Mouse (Mus musculus) olfactory bulb, adult 2 months (tissue): ENCODE results near the gene Akr1d1. TPM values are rescaled to one million over a fixed set of nuclear protein-coding genes. Genes with fewer than 3 reads are reported as not detected.

Experiments
- H3K27ac ChIP-seq: fragments of 200-500 bp; 2 replicates; pipeline ENCODE4 v1.5.1; 2012; ENCODE audit warnings: low read depth, low read length; ENCODE audit not compliant: insufficient read depth
- H3K4me1 ChIP-seq: fragments of 200-500 bp; 2 replicates; pipeline ENCODE4 v1.6.1; 2012; ENCODE audit warnings: low read length; ENCODE audit not compliant: control insufficient read depth, insufficient read depth
- H3K4me3 ChIP-seq: fragments of 200-500 bp; 2 replicates; pipeline ENCODE4 v1.5.1; 2012; ENCODE audit warnings: mild to moderate bottlenecking, low read depth, low read length, moderate library complexity; ENCODE audit not compliant: insufficient read depth
- CTCF ChIP-seq: fragments of 200-500 bp; IDR thresholded peaks from 2 replicates; pipeline ENCODE4 v1.5.1; 2012; ENCODE audit warnings: low read depth, mild to moderate bottlenecking, low read length, moderate library complexity; ENCODE audit not compliant: insufficient read depth
- POLR2A ChIP-seq: fragments of 200-500 bp; IDR thresholded peaks from 2 replicates; pipeline ENCODE4 v1.6.1; 2012; ENCODE audit warnings: mild to moderate bottlenecking, low read depth, low read length, moderate library complexity; ENCODE audit not compliant: insufficient read depth
- WGBS: fragments of 180-500 bp; shearing (Covaris S2); methylation state at CpG from one replicate; pipeline ENCODE4 v1.1.7; 2018; 5-methylcytosine and 5-hydroxymethylcytosine counted together
- polyA plus RNA-seq: library from polyadenylated mRNA; stranded (reverse); fragments of >200 nt; gene quantifications from 2 replicates; pipeline ENCODE4 v1.2.4, GENCODE M21; 2012; ENCODE audit warnings: low replicate concordance; ENCODE audit not compliant: missing spikeins, insufficient read depth, insufficient read length

The Akr1d1 gene
- not detected in 2 replicates for polyA plus RNA-seq

- no peak for TF ChIP-seq CTCF
- TF ChIP-seq POLR2A = no peak
- Histone ChIP-seq H3K27ac (no peak within 1 kb of the TSS), H3K4me1 (no peaks in the 10 kb centered on the region), H3K4me3 (no peak within 1 kb of the TSS)
- 97% methylated on average over 4 of the region's 4 CpGs for WGBS
These were observed at the start of gene Akr1d1 for GRCm38 (mm10) chr6:37529940-37530339. Akr1d1 (plus strand) TSS chr6:37530173.

DNA sequence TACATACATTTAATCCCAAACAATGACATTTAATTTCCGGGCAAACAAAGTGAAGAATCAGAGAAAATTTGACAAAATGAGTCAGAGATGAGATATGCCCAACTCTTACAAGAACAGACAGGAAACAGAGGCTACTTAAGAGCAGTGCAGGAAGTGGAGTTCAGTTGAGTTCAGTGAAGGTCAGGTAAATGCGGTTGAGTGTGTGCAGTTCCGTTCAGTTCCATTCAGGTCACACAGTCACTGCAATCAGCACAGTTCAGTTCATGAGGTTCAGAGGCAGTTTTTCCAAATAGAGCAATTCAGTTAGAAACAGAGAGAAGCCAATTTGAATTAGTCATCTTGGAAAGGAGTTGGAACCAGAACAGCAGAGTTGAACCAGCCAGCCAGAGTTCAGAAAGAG, 48.8 kb upstream of the Akr1d1 start:
- Histone ChIP-seq H3K4me1 (no peaks in the 10 kb centered on the region), H3K4me3 (no peak overlapping the region), H3K27ac (no peak overlapping the region)
- TF ChIP-seq CTCF (no peak), POLR2A (no peak)
- WGBS = 92% methylated on average over 3 of the region's 3 CpGs

DNA sequence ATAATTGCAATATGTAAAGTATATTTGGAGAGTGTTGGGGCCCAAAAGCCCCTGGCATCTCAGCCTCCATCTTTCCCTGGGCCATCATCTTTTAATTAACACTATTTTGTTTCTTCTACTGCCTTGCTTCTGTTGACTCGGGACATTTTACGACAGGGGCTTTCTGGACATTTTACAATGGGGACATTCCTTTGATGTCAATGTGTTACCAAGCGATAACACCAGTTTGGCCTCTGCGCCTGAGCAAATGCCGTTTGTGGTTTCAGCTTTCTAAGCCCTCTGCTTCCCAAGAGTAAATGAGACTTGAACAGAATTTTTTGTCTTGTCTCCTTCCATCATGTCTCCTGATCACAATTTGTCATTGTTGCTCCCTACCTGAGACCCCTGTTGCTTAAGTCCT, 46.7 kb upstream of the Akr1d1 start:
- TF ChIP-seq POLR2A (no peak), CTCF (no peak)
- Histone ChIP-seq H3K4me1 (no peaks in the 10 kb centered on the region), H3K27ac (no peak overlapping the region), H3K4me3 (no peak overlapping the region)
- WGBS = 76% methylated on average over 5 of the region's 5 CpGs

GRCm38 (mm10) chr6:37484588-37485070, 45.3 kb upstream of the Akr1d1 start:
- 33% methylated on average over 1 of the region's 1 CpGs for WGBS
- TF ChIP-seq CTCF = no peak
- no peak for TF ChIP-seq POLR2A
- Histone ChIP-seq H3K27ac (no peak overlapping the region), H3K4me1 (no peaks in the 10 kb centered on the region), H3K4me3 (no peak overlapping the region)

DNA sequence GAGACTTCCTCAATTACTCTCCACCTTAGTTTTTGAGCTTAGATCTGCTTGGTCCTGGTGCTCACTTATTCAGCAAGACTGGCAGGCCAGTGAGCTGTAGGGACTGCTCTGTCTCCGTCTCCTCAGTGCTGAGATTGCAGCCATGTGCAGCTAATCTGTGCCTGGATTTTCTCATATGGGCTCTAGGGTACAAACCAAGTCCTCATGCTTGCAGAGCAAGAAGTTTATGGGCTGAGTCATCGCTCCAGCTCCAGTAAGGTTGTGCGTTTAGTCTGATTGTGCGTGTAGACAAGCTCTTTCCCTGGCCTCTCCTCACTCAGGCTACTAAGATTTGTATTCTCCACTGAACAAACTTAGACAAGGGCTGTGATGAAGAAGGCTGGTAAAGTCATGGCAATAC, 43.5 kb upstream of the Akr1d1 start:
- Histone ChIP-seq H3K27ac (no peak overlapping the region), H3K4me3 (no peak overlapping the region), H3K4me1 (no peaks in the 10 kb centered on the region)
- WGBS = 84% methylated on average over 4 of the region's 4 CpGs
- TF ChIP-seq CTCF = no peak
- no peak for TF ChIP-seq POLR2A

GRCm38 (mm10) chr6:37492241-37492640, 37.7 kb upstream of the Akr1d1 start:
- TF ChIP-seq CTCF = no peak
- no peak for TF ChIP-seq POLR2A
- no peaks in the 10 kb centered on the region for H3K4me1 ChIP-seq
- H3K4me3 ChIP-seq = no peak overlapping the region
- no peak overlapping the region for H3K27ac ChIP-seq
- 88% methylated on average over 3 of the region's 3 CpGs for WGBS

- WGBS = 88% methylated on average over 1 of the region's 1 CpGs
- H3K4me1 ChIP-seq = no peaks in the 10 kb centered on the region
- H3K4me3 ChIP-seq = no peak overlapping the region
- no peak overlapping the region for H3K27ac ChIP-seq
- no peak for TF ChIP-seq POLR2A
- no peak for TF ChIP-seq CTCF
These were observed 35.0 kb upstream of the Akr1d1 start for GRCm38 (mm10) chr6:37494957-37495356.

DNA sequence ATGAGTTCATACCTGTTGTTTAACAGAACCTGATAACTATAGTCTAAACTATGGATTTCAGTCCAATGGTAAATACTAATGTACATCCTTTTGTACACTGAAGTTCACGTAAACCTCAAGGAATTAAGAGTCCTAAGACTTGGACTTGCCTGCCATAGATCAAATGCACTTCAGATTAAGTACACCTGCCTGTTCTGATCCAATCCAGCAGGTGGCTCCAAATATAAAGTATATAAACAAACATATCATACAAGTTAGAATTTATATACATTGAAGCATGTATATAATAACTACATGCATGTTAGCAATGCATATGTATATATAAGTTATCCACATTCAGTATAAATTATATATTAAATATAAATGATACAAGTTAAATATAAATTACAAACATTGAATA, 33.1 kb upstream of the Akr1d1 start:
- 98% methylated on average over 1 of the region's 1 CpGs for WGBS
- TF ChIP-seq CTCF = no peak
- no peak for TF ChIP-seq POLR2A
- H3K27ac ChIP-seq = no peak overlapping the region
- no peak overlapping the region for H3K4me3 ChIP-seq
- H3K4me1 ChIP-seq = no peaks in the 10 kb centered on the region

DNA sequence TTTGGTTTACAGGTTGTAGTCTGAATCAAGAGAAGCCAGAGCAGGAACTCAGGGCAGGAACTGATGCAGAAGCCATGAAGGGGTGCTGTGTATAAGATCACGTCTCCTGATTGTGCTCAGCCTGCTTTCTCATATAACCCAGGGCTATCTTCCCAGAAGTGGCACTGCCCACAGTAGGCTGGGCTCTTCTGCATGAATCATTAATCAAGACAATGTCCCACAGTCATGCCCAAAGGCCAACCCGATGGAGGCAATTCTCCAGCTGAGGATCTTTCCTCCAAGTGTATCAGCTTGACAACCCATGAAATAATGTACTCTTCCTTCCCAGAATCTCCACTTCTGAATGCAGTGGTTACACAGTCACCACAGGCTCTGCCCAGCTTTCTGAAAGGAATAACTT, 24.4 kb upstream of the Akr1d1 start:
- Histone ChIP-seq H3K4me1 (no peaks in the 10 kb centered on the region; the same call in 1 of the 2 replicates), H3K27ac (no peak overlapping the region), H3K4me3 (no peak overlapping the region)
- no peak for TF ChIP-seq CTCF
- no peak for TF ChIP-seq POLR2A
- 74% methylated on average over 2 of the region's 2 CpGs for WGBS
